Mouse (Mus musculus): ENCODE data around the gene Ccdc92b.

DNA sequence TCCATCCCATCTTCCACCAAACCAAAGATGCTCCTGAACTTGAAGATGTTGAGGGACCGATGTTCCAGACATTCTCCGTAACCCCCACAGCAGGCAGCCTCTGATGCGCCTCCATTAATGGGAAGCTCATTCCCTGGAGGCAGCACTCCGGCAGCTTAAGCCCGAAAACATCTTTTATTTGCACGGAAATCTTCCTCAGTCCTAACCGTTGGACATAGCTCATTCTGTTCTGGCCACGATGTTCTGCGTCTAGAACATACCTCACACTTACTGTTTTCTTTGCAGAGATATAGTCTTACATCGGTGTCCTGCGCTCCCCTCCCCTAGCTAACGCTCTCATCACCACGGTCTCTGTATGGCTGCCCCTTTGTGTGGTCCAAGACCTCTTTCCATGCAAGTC, 28.7 kb upstream of the Ccdc92b start:
- no peak for TF ChIP-seq CTCF (IDR thresholded peaks at IDR 0.05; ENCODE audit: borderline replicate concordance, extremely low read depth, insufficient read depth, insufficient read length)
- no peak for TF ChIP-seq POLR2A (IDR thresholded peaks at IDR 0.05; ENCODE audit: borderline replicate concordance, extremely low read depth, insufficient read depth, insufficient read length, poor library complexity, severe bottlenecking)
